In the genomic region with DNA sequence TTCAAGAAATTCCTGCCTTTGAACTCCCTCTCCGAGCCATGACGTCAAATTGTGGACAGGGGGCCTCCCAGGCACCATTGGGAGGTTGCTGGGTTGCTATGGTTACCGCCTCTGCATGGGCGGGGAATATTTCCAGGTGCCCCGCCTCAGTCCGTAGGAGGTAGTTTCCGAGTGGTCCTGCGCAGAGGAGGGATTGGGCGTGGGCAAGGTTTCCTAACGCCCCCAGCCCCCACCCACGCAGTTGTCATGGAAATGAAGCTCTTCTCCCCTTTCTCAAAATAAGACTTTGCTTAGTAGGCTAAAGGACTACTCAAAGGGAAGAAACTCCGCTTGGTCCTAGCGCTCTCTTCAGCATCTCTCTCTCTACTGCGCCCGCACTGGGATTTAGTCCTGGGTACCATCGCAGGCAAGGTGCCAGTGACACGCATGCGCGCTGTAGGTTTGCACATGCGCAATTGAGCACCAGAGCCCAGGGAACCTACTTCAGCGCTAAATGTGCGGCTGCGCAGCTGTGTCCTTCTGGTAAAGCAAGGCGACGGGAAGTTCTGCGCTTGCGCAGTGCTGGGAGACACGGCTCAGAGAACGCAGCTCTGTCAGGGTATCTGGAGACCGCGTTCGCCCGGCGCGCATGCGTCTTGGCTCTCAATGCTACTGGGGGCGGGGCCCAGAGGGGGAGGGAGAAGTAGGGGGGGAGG, we compare ENCODE assay signal across 8 mouse cellular contexts. TPM values are rescaled to one million over a fixed set of nuclear protein-coding genes. Genes with fewer than 3 reads are reported as not detected.
DNase-seq lines count a peak whose midpoint lies in the region; ATAC-seq and TF ChIP-seq lines count a peak whose summit lies in the region.

Mypop (plus strand) TSS at position 645 of the 695 bp plus-strand sequence.

- H3K79me2 ChIP-seq in CH12.LX (replicated peaks; ENCODE audit: control insufficient read depth, extremely low read depth, insufficient read depth, poor library complexity, severe bottlenecking), result no peaks in the 10 kb centered on the region

- ATAC-seq in forebrain, embryonic 11.5 days (replicated peaks; ENCODE audit: low FRiP score), result peak; percentile 95
- peak; percentile 94 for ATAC-seq in heart, embryonic 16.5 days (replicated peaks; ENCODE audit: extremely low read depth, insufficient read depth, low FRiP score)
- peak; percentile 88 for ATAC-seq in liver, embryonic 15.5 days (ENCODE audit: insufficient read depth)
- ATAC-seq in neural tube, embryonic 12.5 days (ENCODE audit: low FRiP score, low read depth), result peak; percentile 94

- under 1% methylated on average over 36 of the region's 37 CpGs for WGBS in forebrain, embryonic 11.5 days
- under 1% methylated on average over 35 of the region's 37 CpGs for WGBS in heart, embryonic 16.5 days
- WGBS in liver, embryonic 15.5 days (ENCODE audit: insufficient replicate concordance), result under 1% methylated on average over 37 of the region's 37 CpGs
- under 1% methylated on average over 37 of the region's 37 CpGs for WGBS in neural tube, embryonic 12.5 days

- TF ChIP-seq CTCF in CH12.LX (conservative IDR thresholded peaks at IDR 0.05 in 1 of 2, IDR thresholded peaks at IDR 0.05 in 1 of 2; ENCODE audit: low read depth in 2 of 2, low read length in 2 of 2), result no peak

- H3K27ac ChIP-seq in CH12.LX (ENCODE audit: insufficient read depth, low read depth), result peak within 1 kb of the TSS; percentile 56
- H3K27ac ChIP-seq in forebrain, embryonic 11.5 days (ENCODE audit: low read depth, low read length), result peak within 1 kb of the TSS; percentile 80
- H3K27ac ChIP-seq in heart, embryonic 16.5 days (ENCODE audit: low read length), result peak within 1 kb of the TSS; percentile 69
- H3K27ac ChIP-seq in liver, embryonic 15.5 days (replicated peaks), result no peak within 1 kb of the TSS
- peak within 1 kb of the TSS; percentile 58 for H3K27ac ChIP-seq in neural tube, embryonic 12.5 days

- peak within 1 kb of the TSS; percentile 52 to 57 (median 54) for H3K4me3 ChIP-seq in CH12.LX (replicated peaks in 1 of 3; ENCODE audit: low read depth in 2 of 3, low read length in 2 of 3, poor library complexity in 1 of 3)
- H3K4me3 ChIP-seq in forebrain, embryonic 11.5 days (ENCODE audit: low read depth, low read length), result peak within 1 kb of the TSS; percentile 47
- H3K4me3 ChIP-seq in heart, embryonic 16.5 days (ENCODE audit: low read length), result peak within 1 kb of the TSS; percentile 46
- peak within 1 kb of the TSS; percentile 54 for H3K4me3 ChIP-seq in liver, embryonic 15.5 days (replicated peaks)
- H3K4me3 ChIP-seq in neural tube, embryonic 12.5 days, result peak within 1 kb of the TSS; percentile 50

- peak; percentile 83 for TF ChIP-seq POLR2A in CH12.LX (IDR thresholded peaks at IDR 0.05; ENCODE audit: low read depth, low read length)

- H3K9me3 ChIP-seq in CH12.LX (replicated peaks; ENCODE audit: low read length), result peaks cover 2% of the 10 kb centered on the region
- H3K9me3 ChIP-seq in forebrain, embryonic 11.5 days (ENCODE audit: control insufficient read depth, low read length), result no peaks in the 10 kb centered on the region
- no peaks in the 10 kb centered on the region for H3K9me3 ChIP-seq in heart, embryonic 16.5 days (replicated peaks; ENCODE audit: control insufficient read depth, low read length)
- H3K9me3 ChIP-seq in liver, embryonic 15.5 days (replicated peaks), result no peaks in the 10 kb centered on the region
- no peaks in the 10 kb centered on the region for H3K9me3 ChIP-seq in neural tube, embryonic 12.5 days

- H3K36me3 ChIP-seq in CH12.LX (replicated peaks in 1 of 2; ENCODE audit: control insufficient read depth in 1 of 2, insufficient read depth in 1 of 2, low read length in 1 of 2), result peaks cover 6 to 40% of the 10 kb centered on the region in 2 experiments
- no peaks in the 10 kb centered on the region for H3K36me3 ChIP-seq in forebrain, embryonic 11.5 days (ENCODE audit: control insufficient read depth, insufficient read depth, low read length)
- H3K36me3 ChIP-seq in heart, embryonic 16.5 days (ENCODE audit: control insufficient read depth, insufficient read depth), result peaks cover 3% of the 10 kb centered on the region; the same call in 1 of the 2 replicates
- H3K36me3 ChIP-seq in liver, embryonic 15.5 days (replicated peaks), result no peaks in the 10 kb centered on the region; the same call in 1 of the 2 replicates
- H3K36me3 ChIP-seq in neural tube, embryonic 12.5 days, result no peaks in the 10 kb centered on the region

- no peak for TF ChIP-seq RAD21 in CH12.LX (IDR thresholded peaks at IDR 0.05; ENCODE audit: low read depth, low read length)

- H3K27me3 ChIP-seq in CH12.LX (replicated peaks), result peaks cover 40% of the 10 kb centered on the region
- H3K27me3 ChIP-seq in forebrain, embryonic 11.5 days (ENCODE audit: control insufficient read depth, insufficient read depth, low read length), result peaks cover 20% of the 10 kb centered on the region
- H3K27me3 ChIP-seq in heart, embryonic 16.5 days (ENCODE audit: control insufficient read depth, insufficient read depth, low read length), result peaks cover 15% of the 10 kb centered on the region
- peaks cover 69% of the 10 kb centered on the region for H3K27me3 ChIP-seq in liver, embryonic 15.5 days
- H3K27me3 ChIP-seq in neural tube, embryonic 12.5 days (replicated peaks), result peaks cover 23% of the 10 kb centered on the region

- in situ Hi-C loops in CH12.LX (cut with MboI; ENCODE audit: low pct_ligation_motif_present, low pct_unique_long_range_greater_than_20kb, low sequenced_read_pairs), result no loop called here

- H3K4me2 ChIP-seq in CH12.LX (ENCODE audit: insufficient read depth, low read depth, poor library complexity, severe bottlenecking), result peak within 1 kb of the TSS; percentile 94
- H3K4me2 ChIP-seq in forebrain, embryonic 11.5 days (ENCODE audit: low read depth, low read length, severe bottlenecking), result peak within 1 kb of the TSS; percentile 77
- H3K4me2 ChIP-seq in heart, embryonic 16.5 days (ENCODE audit: low read depth, low read length), result peak within 1 kb of the TSS; percentile 78
- peak within 1 kb of the TSS; percentile 78 for H3K4me2 ChIP-seq in liver, embryonic 15.5 days
- peak within 1 kb of the TSS; percentile 79 for H3K4me2 ChIP-seq in neural tube, embryonic 12.5 days (replicated peaks)

- no peak for TF ChIP-seq EP300 in CH12.LX (IDR thresholded peaks at IDR 0.05; ENCODE audit: low read length)

- H3K9ac ChIP-seq in CH12.LX (ENCODE audit: insufficient read depth, low read depth), result peak within 1 kb of the TSS; percentile 89
- H3K9ac ChIP-seq in forebrain, embryonic 11.5 days (ENCODE audit: low read length), result peak within 1 kb of the TSS; percentile 57
- H3K9ac ChIP-seq in heart, embryonic 16.5 days (ENCODE audit: low read length), result peak within 1 kb of the TSS; percentile 64
- no peak within 1 kb of the TSS for H3K9ac ChIP-seq in liver, embryonic 15.5 days
- H3K9ac ChIP-seq in neural tube, embryonic 12.5 days, result peak within 1 kb of the TSS; percentile 60

- dilution Hi-C loops in CH12.LX (cut with MboI; ENCODE audit: extremely low pct_ligation_motif_present, extremely low pct_unique_long_range_greater_than_20kb, low sequenced_read_pairs), result no loop called here

- peaks cover 7 to 16% of the 10 kb centered on the region in 2 experiments for H3K4me1 ChIP-seq in CH12.LX (ENCODE audit: control insufficient read depth in 1 of 2, insufficient read depth in 2 of 2)
- peaks cover 6% of the 10 kb centered on the region for H3K4me1 ChIP-seq in forebrain, embryonic 11.5 days (replicated peaks; ENCODE audit: control insufficient read depth, insufficient read depth, low read length)
- peaks cover 10% of the 10 kb centered on the region; the same call in 1 of the 2 replicates for H3K4me1 ChIP-seq in heart, embryonic 16.5 days (ENCODE audit: control insufficient read depth, insufficient read depth, low read length)
- peaks cover 27% of the 10 kb centered on the region for H3K4me1 ChIP-seq in liver, embryonic 15.5 days (replicated peaks)
- peaks cover 22% of the 10 kb centered on the region for H3K4me1 ChIP-seq in neural tube, embryonic 12.5 days

- DNase-seq in CH12.LX (ENCODE audit: extremely low read depth), result peak; percentile 100
- peak; percentile 99 for DNase-seq in c-Kit-positive CD71-positive TER-119-negative erythroid progenitor cells, embryonic 14.5 days (ENCODE audit: low read depth)
- DNase-seq in forebrain, embryonic 11.5 days (ENCODE audit: low spot score), result peak; percentile 100
- DNase-seq in kidney, postnatal 36 days, result peak; percentile 100
- peak; percentile 100 for DNase-seq in telencephalon, adult 2 months (ENCODE audit: low read depth, low spot score)

TF ChIP-seq in CH12.LX, 34 proteins besides CTCF, POLR2A, EP300 and RAD21 (continues in another document):
- TF ChIP-seq NRF1 (IDR thresholded peaks at IDR 0.05; ENCODE audit: low read depth, low read length) (peak; percentile 90), MYC (IDR thresholded peaks at IDR 0.05; ENCODE audit: low read depth, low read length) (peak; percentile 60; the same call in 1 of the 2 replicates), ZNF384 (IDR thresholded peaks at IDR 0.05; ENCODE audit: low read depth, low read length) (no peak), SIN3A (IDR thresholded peaks at IDR 0.05; ENCODE audit: low read length) (peak; percentile 84), PAX5 (IDR thresholded peaks at IDR 0.05; ENCODE audit: low read length) (no peak), RCOR1 (conservative IDR thresholded peaks at IDR 0.05; ENCODE audit: low read depth, low read length) (no peak; the same call in 1 of the 2 replicates), ELF1 (IDR thresholded peaks at IDR 0.05; ENCODE audit: low read depth, low read length) (peak; percentile 64), TCF12 (IDR thresholded peaks at IDR 0.05; ENCODE audit: low read depth, low read length) (peak; percentile 69), JUN (IDR thresholded peaks at IDR 0.05; ENCODE audit: insufficient read depth, low read depth, low read length) (peak; percentile 22; the same call in 1 of the 2 replicates), CHD1 (IDR thresholded peaks at IDR 0.05; ENCODE audit: low read depth, low read length) (no peak), USF2 (conservative IDR thresholded peaks at IDR 0.05; ENCODE audit: low read depth, low read length) (no peak), MEF2A (IDR thresholded peaks at IDR 0.05; ENCODE audit: borderline replicate concordance, low read depth, low read length) (peak; percentile 70), TBP (conservative IDR thresholded peaks at IDR 0.05; ENCODE audit: low read depth, low read length) (0 out of 2 replicates have a peak, but pooled peaks have one; percentile 49), MAFK (IDR thresholded peaks at IDR 0.05; ENCODE audit: insufficient replicate concordance, low read length) (no peak)

RNA-seq across cellular contexts. Expression of gene Mypop, which starts in this region (rescaled TPM):
- total RNA-seq in CH12.LX (2012; rRNA removed) (2.5 and 2.8 TPM in 2 replicates), CH12.LX (2014; rRNA removed) (1.2 and 1.3 TPM in 2 replicates)
- 4.1 and 4.7 TPM in 2 replicates for polyA plus RNA-seq in CH12.LX (2012; ENCODE audit: insufficient read length, low read depth)
- polyA plus RNA-seq in forebrain, embryonic 11.5 days (2014; fragmentation: Nextera tagmentation; extraction: Ambion mirVana), result 4.6 and 4.7 TPM in 2 replicates
- 1.8 and 1.9 TPM in 2 replicates for polyA plus RNA-seq in heart, embryonic 16.5 days (2015; fragmentation: Nextera tagmentation; extraction: Ambion mirVana)
- 0.15 and 0.55 TPM in 2 replicates for polyA plus RNA-seq in liver, embryonic 15.5 days (2015; fragmentation: Nextera tagmentation; extraction: Ambion mirVana)
- 6.1 and 7.0 TPM in 2 replicates for polyA plus RNA-seq in neural tube, embryonic 12.5 days (2016; fragmentation: Nextera tagmentation; extraction: Ambion mirVana)

Comparison
In these comparisons a context has a peak if more than half of its experiments do, and no peak if none do; other contexts are left out.
1. Peak in ATAC-seq, H3K4me3 ChIP-seq and H3K4me2 ChIP-seq in liver, embryonic 15.5 days; RNA of the gene not detected or under 1 TPM.